Mouse (Mus musculus): ENCODE measurements around the gene Pmch.

Pmch gene

DNA sequence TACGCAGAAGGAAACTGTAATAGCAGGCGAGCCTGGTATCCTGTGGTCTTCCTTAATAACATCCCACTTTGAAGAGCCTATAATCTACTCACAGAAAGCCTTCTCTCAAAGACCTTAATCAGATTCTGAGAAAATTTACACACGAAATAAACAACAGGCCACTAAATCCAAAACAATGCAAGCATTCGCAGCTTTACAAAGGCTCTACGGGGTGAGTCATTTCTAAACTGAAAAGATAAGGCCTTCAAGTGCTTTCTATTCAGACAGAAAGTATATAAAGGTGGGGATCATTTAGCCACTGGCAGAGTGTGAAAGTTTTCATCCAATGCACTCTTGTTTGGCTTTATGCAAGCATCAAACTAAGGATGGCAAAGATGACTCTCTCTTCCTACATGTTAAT, at the start of gene Pmch:
Gene Pmch (plus strand): TSS at position 301 of the 400 bp plus-strand sequence.
- no peak for DNase-seq (ENCODE audit: low read depth, low spot score)

DNA sequence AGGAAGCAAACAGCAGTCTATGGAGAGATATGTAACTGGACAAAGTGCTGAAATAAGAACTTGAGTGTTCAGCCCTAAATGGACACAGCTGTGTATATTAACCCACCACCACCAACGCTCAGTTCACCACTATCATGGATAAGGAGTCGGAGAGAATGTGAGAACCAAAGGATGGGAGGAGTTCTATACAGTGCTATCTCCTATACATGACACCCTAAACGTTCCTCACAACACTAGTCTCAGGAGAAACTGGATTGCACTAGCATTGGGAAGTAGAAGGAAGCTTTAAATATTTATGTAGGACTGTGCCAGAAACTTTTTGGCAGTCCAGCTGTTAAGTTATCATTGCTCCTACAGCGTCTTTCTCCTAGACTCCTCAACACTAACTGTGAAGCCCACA, 46.6 kb upstream of the Pmch start:
- no peak for DNase-seq (ENCODE audit: low read depth, low spot score)

DNA sequence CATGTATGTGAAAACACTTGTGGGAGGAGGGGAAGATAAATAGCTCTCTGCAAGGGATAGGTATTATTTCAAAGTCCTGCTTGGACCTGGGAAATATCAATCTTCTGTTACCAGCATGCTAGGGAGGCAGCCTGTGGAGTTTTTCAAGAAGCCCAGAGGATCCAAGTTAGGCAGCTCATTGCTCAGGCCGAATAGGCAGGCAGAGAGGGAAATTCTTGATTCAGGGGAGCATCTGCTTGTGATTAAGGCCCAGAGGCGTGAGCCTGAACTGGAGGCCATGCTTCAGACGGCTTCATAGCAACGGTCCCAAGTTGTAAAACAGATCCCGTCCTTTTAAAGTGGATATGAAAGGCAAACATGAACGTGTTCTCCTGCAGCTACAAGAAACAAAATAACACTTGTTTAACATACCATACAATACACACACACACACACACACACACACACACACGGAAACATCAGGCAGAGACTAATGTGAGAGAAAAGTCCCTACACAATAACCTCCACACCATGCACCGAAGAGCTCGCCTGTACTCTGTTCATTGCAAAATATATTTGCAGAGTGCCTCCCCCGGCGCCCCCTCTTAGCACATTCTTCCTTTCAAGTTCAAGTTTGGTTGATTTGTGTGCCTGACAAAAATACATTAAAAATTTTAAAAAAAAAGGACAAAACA, 44.6 kb upstream of the Pmch start:
- DNase-seq (ENCODE audit: low read depth, low spot score) = no peak

DNA sequence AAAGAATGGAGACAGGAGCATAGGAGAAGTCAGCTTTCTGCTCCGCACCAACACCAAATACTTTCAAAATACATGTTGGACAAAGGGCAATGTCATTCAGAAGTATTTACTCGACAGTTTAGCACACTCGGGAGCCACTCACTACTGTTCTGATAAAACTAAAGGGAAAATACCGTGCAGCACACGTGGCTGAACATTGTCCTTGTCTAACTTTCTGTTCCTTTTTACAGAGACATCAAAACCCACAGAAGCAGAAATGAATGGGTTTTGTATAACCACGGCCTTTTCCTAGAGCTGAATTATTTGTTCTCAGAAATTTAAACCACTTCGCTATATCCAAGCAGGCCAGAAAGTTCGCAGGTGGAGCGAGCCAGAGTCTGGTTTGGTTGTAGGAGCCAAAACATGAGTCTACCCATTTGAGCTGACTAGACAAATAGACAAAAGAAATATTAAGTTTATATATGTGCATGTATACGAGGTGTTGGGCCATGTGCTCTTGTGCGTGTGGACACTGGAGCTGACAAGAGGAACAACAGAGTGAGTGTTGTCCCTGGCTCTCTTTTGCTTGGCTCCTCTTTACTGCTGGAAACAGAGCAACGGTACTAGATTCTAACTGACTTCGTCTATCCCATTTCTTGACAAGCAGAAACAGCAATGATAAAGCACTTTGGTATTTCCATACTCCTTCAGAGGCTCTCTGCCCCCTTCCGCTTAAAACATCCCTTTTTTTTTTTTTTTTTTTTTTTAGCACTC, 36.5 kb upstream of the Pmch start:
- peak; percentile 68 for DNase-seq (ENCODE audit: low read depth, low spot score)

DNA sequence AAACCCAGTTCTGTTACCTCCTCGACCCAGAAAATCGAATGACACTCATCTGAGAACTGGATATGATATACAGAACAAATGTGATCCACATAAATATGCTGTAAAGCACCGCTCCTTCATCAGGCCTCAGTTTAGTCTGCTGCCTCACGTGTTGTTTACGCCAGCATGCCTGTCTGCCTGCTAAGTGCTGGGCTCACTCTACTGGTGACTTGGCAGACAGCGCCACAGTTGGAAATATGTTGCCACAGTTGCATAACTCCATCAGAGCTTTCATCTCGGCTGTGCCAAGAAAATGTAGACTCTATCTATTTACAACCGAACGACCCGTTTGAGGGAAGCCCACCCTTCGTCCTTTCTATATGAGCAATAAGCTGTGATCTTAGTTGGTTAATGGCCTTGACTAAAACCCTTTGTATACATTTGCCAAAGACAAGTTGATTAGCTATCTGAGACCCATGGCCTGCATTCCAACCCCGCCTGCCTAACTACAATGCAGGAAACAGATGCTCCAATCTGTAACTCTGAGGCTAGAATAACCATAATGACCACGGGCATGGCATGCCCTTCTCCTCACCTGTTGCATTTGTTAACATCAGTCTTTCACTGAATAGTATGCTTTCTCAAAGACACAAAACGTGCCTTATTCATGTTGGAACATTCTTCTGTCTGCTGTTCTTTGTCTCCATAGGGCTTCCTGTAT, 33.8 kb upstream of the Pmch start:
- DNase-seq (ENCODE audit: low read depth, low spot score) = no peak

DNA sequence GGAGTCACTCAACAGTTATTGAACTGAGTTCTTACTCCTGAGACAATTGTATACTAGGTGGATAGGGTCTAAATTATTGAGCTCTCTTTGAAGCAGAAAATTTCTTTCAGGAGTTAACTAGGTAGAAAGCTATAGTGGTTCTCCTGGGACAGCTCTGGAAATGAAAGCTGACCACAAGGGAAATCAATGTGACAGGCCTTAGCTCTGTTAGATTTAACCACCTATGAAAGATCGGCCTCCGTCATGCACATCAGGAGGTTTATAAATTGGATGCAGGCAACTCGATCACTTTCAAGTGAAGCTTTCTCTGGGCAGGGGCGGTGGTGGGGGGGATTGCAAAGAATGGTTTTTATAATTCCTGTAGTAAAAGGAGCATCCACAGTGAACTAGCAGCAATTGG, 27.4 kb upstream of the Pmch start:
- DNase-seq (ENCODE audit: low read depth, low spot score) = no peak

DNA sequence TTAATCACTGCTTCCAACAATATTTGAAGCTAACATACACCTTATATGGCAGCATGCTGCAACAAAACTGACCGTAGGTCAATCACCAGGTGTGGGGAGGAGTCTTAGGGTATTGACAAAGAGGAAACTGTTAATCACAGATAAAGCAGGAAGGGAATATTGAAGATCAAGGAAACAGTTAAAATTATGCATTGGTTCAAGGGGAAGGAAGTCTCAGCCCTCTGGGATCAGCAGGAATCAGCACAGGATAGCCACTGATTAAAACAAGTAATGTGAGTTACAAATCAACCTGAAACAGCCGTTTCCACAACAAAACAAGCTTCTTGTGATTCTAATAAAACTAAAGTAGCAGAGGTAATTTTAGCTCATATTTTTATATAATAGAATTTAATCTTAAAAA, 26.0 kb upstream of the Pmch start:
- no peak for DNase-seq (ENCODE audit: low read depth, low spot score)

DNA sequence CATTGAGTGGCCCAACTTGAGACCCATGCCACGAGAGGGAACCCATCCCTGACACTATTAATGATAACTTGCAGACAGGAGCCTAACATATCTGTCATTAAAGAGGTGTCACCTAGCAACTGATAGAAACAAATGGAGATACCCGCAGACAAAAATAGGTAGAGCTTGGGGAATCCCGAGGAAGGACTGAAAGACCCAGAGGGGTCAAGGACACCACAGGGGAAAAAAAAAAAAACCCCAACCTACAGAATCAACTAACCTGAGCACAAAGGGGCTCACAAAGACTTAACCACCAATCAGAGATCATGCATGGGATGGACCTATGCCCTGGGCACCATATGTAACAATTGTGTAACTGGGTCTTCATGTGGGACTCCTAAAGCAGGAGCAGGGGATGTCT, 23.5 kb upstream of the Pmch start:
- no peak for DNase-seq (ENCODE audit: low read depth, low spot score)

DNA sequence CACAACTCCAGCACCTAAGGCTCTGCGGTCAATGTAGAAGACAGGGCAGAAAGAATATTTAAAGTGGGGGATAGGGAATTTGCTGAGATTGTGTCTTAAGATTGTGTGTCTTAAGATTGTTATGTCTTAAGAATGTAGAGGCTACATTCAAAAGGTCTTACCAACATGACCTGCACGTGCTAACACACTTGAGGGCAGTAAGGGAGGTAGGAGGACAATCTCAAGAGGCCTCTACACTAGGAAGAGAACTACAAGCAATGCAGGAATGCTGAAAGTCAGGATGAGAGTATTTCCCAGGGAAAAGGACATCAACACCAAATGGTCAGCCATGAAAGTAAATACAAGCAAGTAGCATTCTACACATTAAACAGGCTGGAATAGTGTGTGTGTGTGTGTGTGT, 15.3 kb downstream of the Pmch start:
- DNase-seq (ENCODE audit: low read depth, low spot score) = no peak

DNA sequence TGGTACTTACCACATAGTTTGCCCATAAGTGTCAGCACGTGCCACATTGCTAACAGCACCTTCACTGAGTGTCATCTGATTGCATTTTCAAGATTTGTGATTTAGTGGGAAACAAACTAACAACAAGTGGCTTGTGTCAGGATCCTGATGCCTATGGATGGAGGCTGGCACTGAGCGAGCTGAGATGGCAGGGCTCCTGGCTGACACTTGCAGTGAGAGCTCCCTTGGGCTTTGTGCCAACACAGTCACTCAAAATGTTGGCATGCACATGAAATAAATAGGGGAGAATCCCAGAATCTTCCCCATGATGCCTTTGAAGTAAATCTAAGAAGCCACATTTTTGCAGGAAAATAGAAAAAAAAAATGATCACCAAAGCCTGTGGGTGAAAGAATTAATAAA, 22.4 kb downstream of the Pmch start:
- DNase-seq (ENCODE audit: low read depth, low spot score) = no peak

DNA sequence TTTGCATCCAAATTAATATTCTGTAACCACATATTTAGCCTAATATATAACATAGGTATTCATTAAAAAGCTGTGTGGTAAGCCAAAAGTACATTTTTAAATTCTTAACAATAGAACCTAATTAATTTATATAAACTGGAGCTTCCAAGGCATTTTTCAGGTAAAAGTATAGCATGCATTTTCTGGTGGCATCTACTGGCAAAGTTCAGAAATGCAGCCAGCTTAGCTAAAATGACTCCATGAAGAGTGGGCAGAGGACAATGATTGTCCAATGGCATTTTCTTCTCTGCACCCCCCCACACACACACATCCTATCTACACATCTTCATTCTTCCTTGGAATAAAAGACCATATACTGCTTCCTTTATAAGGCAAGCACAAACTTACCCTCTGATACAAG, 28.8 kb downstream of the Pmch start:
- no peak for DNase-seq (ENCODE audit: low read depth, low spot score)

DNA sequence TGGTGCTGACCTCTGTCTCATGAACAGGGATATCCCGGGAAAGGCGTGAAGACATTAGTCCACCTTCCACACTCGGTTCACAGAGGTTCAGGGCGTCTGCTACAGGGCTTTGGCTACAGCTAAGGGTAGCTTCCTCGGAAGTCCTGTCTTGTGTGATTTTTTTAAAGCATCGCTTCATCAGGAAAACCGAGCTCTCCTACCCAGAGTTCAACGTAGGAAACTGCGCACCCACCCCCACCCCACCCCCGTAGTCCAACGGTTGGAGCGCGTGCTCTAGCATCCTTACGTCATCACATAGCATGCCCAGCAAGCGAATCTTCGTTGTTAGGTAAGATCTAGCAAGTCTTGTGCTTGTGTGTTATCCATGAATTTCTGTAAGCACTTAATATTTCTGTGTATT, 44.8 kb downstream of the Pmch start:
- no peak for DNase-seq (ENCODE audit: low read depth, low spot score)

All from A20 (cell line).